Mouse (Mus musculus) layer of hippocampus, postnatal 10 days (tissue): ENCODE measurements around the gene Lnx1. TPM values are rescaled to one million over a fixed set of nuclear protein-coding genes. Genes with fewer than 3 reads are reported as not detected.

Experiments
- DNase-seq, 2 experiments: peaks; one replicate each; pipeline ENCODE4 v3.0.0; 2021; ENCODE audit warnings: low spot score in 2 of 2
- total RNA-seq, 2 experiments: library from RNA; stranded (reverse); gene quantifications; 2 replicates each; pipeline ENCODE4 v1.2.3; 2021

Lnx1 gene
- total RNA-seq, 2 experiments from 2014 or later: 19.3 to 22.3 TPM

DNA sequence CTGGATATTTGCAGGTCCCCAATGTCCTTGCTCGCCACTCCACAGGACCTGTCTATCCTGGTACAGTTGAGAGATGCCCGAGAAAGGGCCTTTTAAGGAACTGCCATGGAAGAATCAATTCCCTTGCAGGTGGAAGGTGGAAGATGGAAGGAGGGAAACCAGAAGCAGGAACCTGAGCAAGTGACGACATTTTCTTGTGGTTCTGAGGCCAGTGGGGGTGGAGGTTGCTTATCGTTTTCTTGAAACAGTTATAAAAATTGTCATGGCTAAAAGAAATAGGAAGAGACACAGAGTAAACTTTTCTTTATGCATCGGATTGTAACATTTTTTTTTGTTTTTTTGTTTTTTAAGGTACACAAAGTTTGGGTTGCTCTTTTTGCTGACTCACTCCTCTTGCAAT, 46.3 kb downstream of the Lnx1 start:
- DNase-seq: no peak

DNA sequence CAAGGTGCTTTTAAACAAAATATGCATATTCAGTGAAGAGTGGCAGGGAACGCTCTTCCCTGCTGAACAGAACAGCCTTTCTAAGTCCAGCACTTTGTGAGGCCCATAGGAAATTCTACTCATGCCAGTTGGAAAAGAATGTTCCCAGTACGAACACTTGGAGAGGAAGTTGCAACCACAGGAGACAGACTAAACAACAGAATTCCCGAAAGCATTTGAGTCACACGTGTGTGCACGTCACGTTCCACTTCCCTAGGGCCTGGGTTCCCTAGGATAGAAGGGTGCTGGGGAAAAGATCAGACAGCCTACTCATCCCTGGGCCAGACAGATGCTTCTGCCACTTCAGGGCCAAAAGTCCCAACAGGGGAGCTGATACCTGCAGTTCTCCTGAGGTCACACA, 48.2 kb downstream of the Lnx1 start:
- no peak for DNase-seq

DNA sequence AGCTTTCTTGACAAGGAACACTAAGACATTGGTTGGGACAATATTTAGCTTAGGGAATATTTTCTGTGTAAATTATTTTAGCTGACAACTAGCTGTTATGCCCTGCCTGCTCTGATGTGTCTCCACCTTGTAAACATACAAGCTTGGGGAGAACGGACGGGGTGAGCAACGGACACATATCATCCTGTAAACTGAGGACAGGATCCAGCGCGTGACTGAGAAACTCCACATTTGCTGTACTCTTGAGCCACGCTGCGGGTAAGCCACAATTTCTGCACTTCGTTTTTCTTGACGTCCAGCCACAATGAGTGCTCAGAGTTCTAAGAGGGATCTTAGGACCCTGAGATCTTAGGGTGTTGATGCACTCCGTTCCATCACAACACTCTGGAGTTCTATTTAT, 48.9 kb downstream of the Lnx1 start:
- no peak for DNase-seq

DNA sequence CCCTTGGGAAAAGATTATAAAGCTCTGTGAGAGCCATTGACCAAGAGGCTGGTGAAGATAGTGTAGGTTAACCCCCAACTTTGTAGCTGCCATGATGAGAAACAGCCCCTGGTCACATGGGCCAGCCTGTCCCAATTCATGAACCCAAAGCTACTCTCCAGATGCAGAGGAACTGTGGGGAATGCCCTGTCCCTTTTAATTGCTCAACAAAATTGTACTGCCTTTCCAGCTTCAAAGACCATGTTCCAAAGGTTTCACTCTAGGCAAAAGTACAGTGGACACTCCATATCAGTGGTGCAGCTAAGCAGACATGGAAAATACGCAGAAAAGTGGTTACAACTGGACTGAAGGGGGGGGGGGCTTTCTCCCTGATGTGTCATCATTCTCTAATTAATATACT, 53.6 kb downstream of the Lnx1 start:
- DNase-seq: no peak

DNA sequence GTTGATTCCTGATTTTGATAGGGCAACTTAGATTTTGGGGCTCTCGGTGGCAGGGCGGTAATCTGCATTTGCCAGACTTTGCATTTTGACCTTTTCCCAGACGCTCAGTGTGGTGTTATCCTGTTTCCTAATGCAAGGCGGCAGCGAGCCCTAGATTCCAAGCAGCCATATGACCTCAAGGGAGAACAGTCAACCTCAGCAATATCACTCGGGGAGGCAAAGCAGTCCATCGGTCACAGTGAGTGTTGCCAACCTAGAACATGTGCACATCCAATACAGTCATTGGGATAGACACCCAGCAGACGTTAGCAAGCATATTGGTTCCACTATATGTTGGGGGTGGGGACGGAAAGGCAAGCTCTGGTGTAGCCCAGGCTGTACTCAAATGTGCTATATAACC, 54.5 kb downstream of the Lnx1 start:
- no peak for DNase-seq

DNA sequence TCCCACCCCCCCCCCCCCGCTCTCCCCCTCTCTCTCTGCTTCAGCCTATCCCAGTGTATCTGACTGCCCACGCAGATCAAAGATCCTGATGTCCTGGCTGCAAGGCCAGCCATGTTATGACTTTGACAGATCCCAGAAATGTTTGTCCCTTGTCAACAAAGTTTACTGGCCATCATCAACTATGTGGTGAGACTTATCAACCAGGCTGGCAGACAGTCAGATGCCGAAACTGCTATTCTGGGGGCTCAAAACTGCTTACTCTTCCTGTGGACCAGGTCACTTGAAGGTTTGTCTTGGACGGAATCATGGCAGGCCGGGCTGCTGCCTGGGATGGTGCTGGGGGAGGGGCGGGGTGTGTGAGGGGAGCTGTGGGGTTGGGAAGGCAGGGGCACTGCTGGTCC, 55.1 kb downstream of the Lnx1 start:
- no peak for DNase-seq

DNA sequence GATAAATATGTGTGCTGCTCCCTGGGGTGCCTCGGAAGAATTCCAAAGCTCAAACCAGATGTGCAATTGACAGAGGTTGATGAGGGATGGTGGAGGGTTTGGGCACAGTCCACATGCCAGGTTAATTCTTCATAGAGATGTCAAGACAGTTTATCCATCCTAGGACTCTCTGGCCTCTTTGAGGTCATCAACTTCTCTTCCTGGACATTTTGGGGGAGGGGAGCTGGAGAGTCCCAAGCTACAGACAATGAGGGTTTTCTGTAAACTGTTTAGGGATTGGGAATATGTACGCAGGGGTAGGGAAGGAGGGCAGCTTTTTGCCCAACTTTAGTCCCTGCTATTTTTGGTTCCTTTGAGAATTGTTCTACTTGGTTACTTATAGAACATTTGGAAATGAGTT, 60.4 kb downstream of the Lnx1 start:
- DNase-seq: no peak

DNA sequence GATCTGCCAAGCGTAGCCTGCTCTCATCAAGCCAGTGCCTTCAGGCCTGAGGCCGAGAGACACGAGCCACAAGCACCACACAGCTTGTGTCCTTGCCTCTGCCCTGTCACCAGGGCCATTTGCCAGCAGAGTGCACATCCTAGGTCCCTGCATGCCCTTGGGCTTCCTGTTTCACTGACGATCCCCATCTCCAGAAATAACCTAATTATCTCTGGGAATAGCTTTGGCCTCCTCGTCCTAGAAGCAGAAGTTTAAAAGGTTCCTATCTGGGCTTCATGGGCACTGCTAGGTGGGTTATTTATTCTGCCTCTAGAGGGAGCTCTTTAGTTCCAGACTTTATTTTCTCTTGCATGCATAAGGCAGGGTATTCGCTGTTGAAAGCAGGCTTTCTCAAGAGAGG, 61.7 kb downstream of the Lnx1 start:
- DNase-seq: no peak

DNA sequence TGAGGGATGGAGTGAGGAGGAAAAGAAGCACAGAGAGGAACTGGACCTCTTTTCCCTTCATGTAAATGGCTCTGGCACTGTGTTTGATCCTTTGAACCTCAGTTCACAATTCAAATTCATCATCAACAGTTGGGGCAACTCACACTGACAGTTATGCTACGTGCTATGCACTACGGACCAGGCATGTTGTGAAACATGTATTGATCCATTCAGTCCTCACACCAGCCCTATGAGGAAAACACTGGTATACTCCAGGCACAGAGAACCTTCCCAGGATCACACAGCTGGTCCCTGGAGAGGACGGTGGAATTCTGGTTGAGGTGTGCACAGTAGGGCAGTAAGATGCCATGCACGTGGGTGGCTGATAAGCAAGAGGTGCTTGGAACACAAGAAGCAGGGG, 62.2 kb downstream of the Lnx1 start:
- no peak for DNase-seq

DNA sequence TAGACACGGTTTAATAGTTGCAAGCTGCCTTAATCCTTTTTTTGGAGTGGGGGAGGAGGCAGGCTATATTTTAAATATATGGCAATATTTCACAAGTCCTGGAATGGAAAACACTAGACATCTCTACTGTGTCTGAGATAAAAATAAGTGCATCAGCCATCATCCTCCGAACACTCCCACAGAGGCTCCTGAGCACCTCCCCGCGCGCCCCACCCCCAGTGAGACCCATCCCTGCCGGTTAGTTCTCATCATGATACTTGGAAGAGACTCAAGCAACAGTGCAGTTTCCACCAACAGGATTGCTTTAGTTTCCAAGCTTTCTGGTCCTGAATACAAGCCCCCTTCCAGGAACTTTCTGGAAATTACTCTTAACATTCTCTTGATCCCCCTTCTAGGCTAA, 63.2 kb downstream of the Lnx1 start:
- no peak for DNase-seq

DNA sequence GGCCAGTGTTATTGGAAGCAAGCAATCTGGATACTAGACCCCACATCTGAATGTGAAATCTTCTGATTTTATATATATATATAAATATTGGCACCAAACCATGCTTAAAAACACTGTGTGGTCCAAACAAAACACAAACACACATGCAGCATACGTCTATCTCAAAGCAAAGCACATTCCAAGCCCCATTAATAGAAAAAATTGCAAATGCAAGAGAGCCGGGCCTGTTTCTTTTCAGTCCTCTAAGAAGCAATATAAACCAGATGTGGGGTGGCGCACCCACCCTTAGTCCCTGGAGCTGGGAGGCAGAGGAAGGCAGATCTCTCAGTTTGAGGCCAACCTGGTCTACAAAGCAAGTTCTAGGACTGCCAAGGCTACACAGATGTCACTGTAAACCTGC, 68.3 kb downstream of the Lnx1 start:
- DNase-seq: no peak

DNA sequence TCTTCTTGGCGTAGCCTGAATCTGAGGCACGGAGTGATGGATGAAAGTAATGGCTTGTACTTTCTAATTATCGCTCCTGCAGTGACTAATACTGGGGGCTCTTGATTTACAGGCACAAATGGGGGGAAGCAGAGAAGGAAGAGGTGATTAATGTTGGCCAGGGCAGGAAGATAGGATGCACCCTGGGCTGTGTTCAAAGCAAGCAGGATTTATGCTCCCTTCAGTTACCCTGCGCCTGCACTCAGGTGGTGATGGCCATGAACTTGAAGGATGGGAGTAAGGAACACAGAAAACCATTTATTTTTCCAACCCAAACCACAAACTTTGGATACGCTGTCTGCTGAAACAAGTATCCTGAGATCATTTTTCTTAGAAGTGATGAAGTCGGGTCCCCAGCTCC, 69.3 kb downstream of the Lnx1 start:
- DNase-seq: no peak

DNA sequence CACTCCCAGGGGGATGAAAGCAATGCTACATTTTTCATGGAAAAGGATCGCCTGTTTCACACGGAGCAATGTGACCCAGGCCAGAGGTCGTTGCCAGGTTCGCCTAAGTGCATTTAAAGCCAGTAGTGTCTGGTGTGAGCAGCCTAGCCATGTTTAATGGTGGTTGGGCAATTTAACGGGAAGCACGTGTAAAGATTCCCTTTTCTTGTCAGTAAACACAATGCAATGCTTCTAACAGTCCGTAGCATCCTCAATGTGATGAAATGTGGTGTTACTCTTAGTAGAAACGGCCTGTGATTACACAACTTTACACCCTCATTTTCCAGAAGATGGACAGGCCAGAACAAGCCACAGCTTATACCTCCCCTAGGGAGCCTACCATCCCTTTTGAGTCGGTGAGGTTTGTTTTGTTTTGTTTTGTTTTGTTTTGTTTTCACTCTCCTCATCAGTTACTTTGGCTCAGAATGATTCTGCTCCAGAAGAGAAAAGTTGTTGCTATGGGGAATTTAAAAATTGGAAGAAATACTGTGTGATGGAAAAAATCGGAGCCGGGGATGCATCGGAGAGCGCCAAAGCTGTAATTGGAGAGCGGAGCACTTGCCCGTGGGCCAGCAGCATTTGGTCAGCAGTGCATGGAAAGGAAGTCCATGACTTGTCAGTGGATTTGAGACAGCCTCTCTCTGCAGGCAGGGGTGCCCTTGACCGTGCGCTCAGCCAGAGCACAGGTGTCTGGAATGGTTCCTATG, 70.2 kb downstream of the Lnx1 start:
- DNase-seq: no peak

DNA sequence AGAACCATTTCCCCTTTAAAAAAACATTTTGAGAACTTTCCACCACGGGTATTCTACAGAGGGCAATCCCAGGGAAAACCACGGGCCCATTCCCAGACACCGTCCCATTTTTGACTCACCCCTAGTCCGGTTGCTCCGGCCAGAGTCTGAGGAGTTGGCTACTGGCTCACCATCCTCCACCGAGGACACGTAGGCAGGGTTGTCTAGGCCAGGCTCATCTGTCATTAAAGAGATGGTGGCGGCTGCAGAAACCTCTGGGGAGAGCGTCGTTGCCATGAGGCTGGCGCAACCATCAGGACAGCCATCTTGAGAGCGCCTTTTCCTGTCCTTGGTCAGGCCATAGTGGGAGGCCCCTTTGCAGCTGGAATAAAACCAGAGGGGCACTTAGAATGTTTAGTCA, 74.7 kb downstream of the Lnx1 start:
- no peak for DNase-seq

DNA sequence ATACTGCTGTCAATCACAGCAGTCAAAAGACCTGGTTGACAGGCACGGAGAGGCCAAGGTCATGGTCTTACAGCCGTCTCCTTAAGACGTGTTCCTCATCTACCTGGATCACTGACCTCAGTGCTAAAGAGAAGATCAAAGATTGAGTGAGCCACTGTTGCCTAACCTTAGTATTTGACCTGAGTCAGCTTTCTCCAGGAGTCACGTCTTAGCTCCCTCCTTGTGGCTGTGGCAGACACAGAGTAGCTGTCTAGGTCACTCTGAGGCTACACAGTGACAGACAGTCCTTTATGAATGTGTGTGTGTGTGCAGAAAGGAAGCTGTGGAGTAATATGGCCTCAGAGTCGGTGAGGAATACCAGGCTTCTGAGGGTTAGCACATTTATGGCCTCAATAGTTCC, 78.3 kb downstream of the Lnx1 start:
- DNase-seq: no peak

DNA sequence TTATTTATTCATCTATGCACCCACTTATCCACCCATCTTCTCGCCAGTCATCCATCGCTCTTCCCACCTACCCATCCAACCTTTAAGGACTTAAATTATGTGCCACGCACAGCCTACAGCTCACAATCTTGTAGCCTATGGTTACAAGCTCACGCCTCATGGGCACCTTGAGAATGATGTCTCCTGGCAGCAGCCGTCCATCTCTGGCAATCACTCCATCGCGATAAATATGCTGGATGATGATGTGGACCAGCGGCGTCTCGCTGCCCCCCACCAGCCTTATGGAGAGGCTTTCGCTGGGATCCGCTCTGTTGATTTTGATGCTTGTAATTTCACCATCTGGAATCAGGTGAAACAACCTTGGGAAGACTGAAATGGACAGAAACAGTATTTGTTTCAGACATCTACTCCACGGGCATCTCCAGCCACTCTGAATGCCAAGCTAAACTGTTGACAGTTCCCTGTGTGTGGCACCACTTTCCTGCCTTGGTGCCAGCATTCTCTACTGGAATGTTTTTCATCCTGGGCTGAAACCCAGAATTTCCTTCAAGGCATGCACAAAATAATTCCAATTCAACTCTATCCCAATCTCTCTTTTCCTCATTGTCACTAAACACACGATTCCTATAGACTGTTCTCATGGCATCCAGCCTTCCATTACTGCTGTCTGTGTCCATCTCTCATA, 79.3 kb downstream of the Lnx1 start:
- no peak for DNase-seq

DNA sequence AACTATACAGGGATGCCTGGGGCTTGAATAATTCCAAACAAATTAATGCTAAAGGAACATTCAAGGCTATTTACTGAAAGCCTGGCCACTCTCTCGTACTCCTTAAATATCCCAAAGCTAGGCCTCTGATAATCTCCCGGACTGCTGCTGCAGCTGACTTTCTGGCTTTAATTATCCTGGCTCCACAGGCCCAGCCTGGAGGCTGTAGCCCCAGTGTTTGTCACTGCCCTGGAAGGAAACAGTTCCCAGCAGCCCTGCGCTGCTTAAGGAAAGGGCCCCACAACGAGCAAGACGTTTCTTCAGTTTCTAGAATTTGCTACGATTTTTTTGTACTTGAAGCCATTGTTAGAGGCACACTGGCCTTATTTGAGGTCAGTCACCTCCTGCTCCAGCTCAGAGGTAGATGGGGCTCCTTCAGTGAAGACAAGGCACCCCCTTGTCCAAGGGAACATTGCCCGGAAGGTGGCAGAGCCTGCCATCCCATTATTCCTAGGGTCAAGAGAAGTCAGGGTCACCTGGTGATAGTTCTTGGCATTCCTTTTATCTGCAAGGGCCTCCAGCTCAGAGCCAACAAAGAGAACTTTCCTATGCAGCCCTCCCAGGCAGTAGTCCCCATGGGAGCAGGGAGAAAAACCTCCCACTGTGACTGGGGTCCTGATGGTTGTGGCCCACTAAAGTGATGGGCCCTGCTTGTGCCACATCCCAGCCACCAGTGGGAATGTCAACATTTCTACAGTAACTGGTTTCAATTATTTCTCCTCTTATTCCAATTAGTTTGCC, 80.8 kb downstream of the Lnx1 start:
- no peak for DNase-seq

DNA sequence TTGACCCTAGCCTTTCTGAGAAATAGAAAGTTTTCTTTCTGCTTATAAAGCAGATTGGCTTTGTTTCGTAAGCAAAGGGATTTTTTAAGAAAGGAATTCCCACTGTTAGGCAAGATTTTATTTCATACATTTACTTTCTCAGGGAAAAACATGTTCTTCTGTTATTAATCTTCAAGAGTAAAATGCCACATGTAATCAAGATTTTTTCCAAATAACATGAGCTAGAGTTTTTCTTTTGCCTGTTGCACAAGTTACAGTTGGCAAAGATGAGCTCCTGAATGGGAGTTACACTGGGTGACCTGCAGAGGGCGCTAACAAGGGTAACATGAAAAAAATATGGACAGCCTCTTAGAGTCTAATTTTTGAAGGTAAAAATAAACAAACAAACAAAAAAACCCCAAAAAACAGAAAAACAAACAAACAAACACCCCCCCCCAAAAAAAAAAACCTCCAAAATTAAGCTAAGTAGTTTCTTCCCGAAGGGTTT, 84.1 kb downstream of the Lnx1 start:
- DNase-seq: peak; percentile 29 to 40

DNA sequence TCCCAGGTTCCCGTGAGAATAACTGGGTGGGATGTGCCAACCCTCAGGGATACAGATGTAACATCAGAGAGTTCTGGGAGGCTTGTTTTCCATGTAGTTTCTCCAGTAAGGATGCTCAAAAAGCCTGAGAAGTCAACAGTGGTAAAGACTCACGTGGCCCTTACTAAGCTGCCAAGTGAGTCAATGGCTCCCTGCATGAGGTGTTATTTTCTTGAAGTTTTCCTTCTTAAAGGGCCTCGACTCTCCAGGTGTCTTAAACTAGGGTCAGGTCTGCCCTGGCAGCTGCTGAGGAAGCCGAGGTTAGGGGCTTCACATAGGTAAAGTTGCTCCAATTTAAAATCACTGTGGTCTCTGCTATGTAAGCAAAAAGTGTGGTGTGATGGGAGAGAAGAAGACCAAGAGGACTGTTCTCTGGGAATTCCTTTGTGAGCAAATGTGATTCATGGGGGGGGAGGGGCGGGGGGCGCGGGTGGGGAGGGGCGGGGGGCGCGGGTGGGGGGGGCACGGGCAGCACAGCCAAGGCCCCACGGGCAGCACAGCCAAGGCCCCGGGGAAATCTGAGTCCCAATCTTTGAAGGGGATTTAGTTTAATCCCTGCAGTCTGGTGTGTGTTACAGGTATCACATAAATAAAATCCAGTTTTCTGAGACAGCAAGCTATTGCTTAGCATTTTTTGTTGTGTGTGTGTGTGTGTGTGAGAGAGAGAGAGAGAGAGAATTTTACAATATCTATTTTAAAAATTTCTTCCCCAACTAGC, 84.7 kb downstream of the Lnx1 start:
- no peak for DNase-seq

DNA sequence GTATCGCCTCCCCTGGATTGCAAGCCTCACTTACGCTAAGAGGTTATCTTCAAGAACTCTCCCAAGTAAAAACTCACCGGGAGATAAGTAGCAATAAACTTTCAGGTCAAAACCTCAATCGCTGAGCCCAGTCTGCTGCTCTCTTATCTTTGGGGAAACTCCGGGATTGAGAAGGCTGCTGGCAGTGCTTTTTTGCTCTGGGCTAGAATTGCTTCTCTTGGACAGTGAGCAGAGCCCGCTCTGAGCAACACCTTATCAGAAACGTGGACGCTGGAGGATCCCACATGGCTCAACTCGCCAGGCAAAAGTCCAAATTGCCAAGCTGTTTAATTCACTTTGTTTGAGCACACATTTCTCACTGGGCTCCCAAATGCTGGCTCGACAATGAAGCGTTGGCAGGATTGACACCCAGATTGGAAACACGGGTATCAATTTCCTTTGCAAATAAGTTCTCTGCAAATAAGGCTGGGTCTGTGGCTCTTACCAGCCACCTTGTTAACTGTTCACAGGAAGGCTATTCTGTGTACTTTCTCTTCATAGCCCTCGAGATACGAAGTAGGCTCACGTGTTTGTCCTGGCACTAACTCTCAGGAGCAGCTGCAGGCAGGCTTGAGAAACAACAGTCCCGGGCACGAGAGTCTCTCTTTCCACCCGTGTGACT, 89.1 kb downstream of the Lnx1 start:
- DNase-seq: peak; percentile 45 to 54

DNA sequence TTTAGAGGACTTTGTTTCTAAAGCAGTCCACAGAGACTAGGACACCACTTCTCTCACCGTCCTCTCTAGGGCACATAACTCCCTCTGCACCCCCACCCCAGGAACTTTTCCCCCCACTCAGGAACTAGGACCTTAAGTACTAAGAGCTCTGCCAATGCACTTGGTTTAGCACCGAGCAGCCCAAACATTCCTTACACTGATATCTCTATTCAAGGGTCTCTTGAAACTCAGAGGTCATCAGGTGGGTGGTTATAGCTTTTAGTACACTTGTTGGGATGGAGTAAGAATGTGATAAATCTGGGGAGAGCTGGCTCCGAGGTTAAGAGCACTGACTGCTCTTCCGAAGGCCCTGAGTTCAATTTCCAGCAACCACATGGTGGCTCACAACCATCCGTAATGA, 90.0 kb downstream of the Lnx1 start:
- DNase-seq: no peak
